Mouse (Mus musculus): ENCODE measurements around the gene Bod1l. TPM values are rescaled to one million over a fixed set of nuclear protein-coding genes. Genes with fewer than 3 reads are reported as not detected.

Gene Bod1l
- polyA plus RNA-seq, 1 experiment from 2014 or later: 25.1 TPM

Small RNAs within 50 kb of the gene (microRNA-seq; reads per million reads assigned to microRNA genes)
- gene Mir6414: not detected

Other genes with a start within 250 kb of the Bod1l start
- gene Rab28, start 136.2 kb downstream of the Bod1l start, polyA plus RNA-seq (2015; fragmentation: Nextera tagmentation; extraction: Ambion mirVana): 59.4 and 60.2 TPM in 2 replicates
- not detected in 2 replicates for gene Nkx3-2, start 79.8 kb downstream of the Bod1l start, polyA plus RNA-seq (2015; fragmentation: Nextera tagmentation; extraction: Ambion mirVana)
- gene Gm16223, start 223.6 kb upstream of the Bod1l start, polyA plus RNA-seq (2015; fragmentation: Nextera tagmentation; extraction: Ambion mirVana): not detected in 2 replicates